Mouse (Mus musculus): ENCODE measurements around the gene Lamc1. TPM values are rescaled to one million over a fixed set of nuclear protein-coding genes. Genes with fewer than 3 reads are reported as not detected.
"Not testable (repeated sequence)": the region's sequence is repeated elsewhere in the genome, so short reads cannot be mapped to it uniquely, and the experiment has no call there.

Gene Lamc1
- polyA plus RNA-seq, 1 experiment, result 15.5 TPM

- no peak for TF ChIP-seq POLR2A (IDR thresholded peaks at IDR 0.05; ENCODE audit: borderline replicate concordance, low read depth, low read length)
- no peak for TF ChIP-seq CTCF (IDR thresholded peaks at IDR 0.05; ENCODE audit: low read depth, low read length)
- Histone ChIP-seq H3K4me3 (ENCODE audit: insufficient read depth, low read length) (no peak overlapping the region), H3K27ac (ENCODE audit: insufficient read depth, low read depth, low read length) (no peak overlapping the region), H3K4me1 (ENCODE audit: control insufficient read depth, insufficient read depth, low read length) (peaks cover 45% of the 10 kb centered on the region)
Measured at GRCm38 (mm10) chr1:153307509-153308178, 24.9 kb downstream of the Lamc1 start.

- H3K4me3 ChIP-seq (ENCODE audit: insufficient read depth, low read length), result not testable (repeated sequence)
- peaks cover 49% of the 10 kb centered on the region for H3K4me1 ChIP-seq (ENCODE audit: control insufficient read depth, insufficient read depth, low read length)
- 0 out of 2 replicates have a peak overlapping the region, but pooled peaks have one; percentile 26 for H3K27ac ChIP-seq (ENCODE audit: insufficient read depth, low read depth, low read length)
Measured at GRCm38 (mm10) chr1:153305728-153306127, 26.9 kb downstream of the Lamc1 start.

- 0 out of 2 replicates have a peak overlapping the region, but pooled peaks have one; percentile 26 for H3K27ac ChIP-seq (ENCODE audit: insufficient read depth, low read depth, low read length)
- not testable (repeated sequence) for H3K4me3 ChIP-seq (ENCODE audit: insufficient read depth, low read length)
- peaks cover 54% of the 10 kb centered on the region for H3K4me1 ChIP-seq (ENCODE audit: control insufficient read depth, insufficient read depth, low read length)
Measured at GRCm38 (mm10) chr1:153305249-153305648, 27.3 kb downstream of the Lamc1 start.

DNA sequence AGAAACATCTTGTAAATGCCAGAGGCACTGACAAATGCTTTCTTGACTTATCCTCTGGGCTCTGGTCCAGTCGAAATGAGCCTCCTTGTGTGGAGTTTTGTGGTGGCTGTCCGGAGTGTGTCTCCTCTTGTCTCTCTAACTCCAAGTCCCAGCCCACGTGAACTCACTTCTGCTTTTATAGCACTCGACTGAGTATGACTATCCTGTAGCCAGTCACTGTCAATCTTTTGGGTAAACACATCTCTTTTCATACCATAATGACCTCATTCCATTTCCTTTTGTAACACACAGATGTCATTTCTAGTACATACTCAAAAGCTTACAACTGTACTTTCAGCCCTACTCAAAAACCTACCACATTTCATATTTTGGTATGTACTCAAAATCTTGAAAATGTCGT is 33.1 kb downstream of the Lamc1 start:
- H3K4me1 ChIP-seq (ENCODE audit: control insufficient read depth, insufficient read depth, low read length), result peaks cover 34% of the 10 kb centered on the region
- H3K27ac ChIP-seq (ENCODE audit: insufficient read depth, low read depth, low read length), result peak overlapping the region; percentile 64
- not testable (repeated sequence) for H3K4me3 ChIP-seq (ENCODE audit: insufficient read depth, low read length)

GRCm38 (mm10) chr1:153297774-153298363 is 34.7 kb downstream of the Lamc1 start:
- not testable (repeated sequence) for H3K4me3 ChIP-seq (ENCODE audit: insufficient read depth, low read length); H3K27ac ChIP-seq (ENCODE audit: insufficient read depth, low read depth, low read length)
- peaks cover 30% of the 10 kb centered on the region for H3K4me1 ChIP-seq (ENCODE audit: control insufficient read depth, insufficient read depth, low read length)

GRCm38 (mm10) chr1:153296035-153296434 is 36.6 kb downstream of the Lamc1 start:
- no peak for TF ChIP-seq CTCF (IDR thresholded peaks at IDR 0.05; ENCODE audit: low read depth, low read length)
- TF ChIP-seq POLR2A (IDR thresholded peaks at IDR 0.05; ENCODE audit: borderline replicate concordance, low read depth, low read length), result no peak
- Histone ChIP-seq H3K4me1 (ENCODE audit: control insufficient read depth, insufficient read depth, low read length) (peaks cover 40% of the 10 kb centered on the region), H3K27ac (ENCODE audit: insufficient read depth, low read depth, low read length) (no peak overlapping the region), H3K4me3 (ENCODE audit: insufficient read depth, low read length) (no peak overlapping the region)

DNA sequence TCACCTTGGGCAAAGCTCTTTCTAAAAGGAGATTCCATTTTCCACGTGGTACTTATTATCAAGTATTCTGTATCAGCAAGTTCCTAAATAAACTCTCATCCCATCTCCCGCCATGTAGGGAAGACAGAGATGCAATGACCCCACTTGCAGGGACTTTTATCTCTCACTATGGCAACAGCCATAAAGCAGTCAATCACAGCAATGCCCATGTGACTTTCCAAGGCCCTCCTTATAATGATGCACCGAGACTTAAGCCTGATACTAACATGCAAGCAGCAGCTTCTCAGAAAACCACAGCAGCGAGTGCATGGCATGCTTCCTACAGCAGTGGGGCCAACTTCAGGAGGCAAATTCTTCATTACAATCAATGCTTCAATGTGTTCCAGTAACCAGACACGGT is 39.7 kb downstream of the Lamc1 start:
- Histone ChIP-seq H3K4me3 (ENCODE audit: insufficient read depth, low read length) (no peak overlapping the region), H3K4me1 (ENCODE audit: control insufficient read depth, insufficient read depth, low read length) (peaks cover 26% of the 10 kb centered on the region), H3K27ac (ENCODE audit: insufficient read depth, low read depth, low read length) (no peak overlapping the region)
- TF ChIP-seq POLR2A (IDR thresholded peaks at IDR 0.05; ENCODE audit: borderline replicate concordance, low read depth, low read length) (no peak), CTCF (IDR thresholded peaks at IDR 0.05; ENCODE audit: low read depth, low read length) (no peak)

- no peak overlapping the region for H3K27ac ChIP-seq (ENCODE audit: insufficient read depth, low read depth, low read length)
- H3K4me1 ChIP-seq (ENCODE audit: control insufficient read depth, insufficient read depth, low read length), result peaks cover 24% of the 10 kb centered on the region
- TF ChIP-seq POLR2A (IDR thresholded peaks at IDR 0.05; ENCODE audit: borderline replicate concordance, low read depth, low read length) (no peak), CTCF (IDR thresholded peaks at IDR 0.05; ENCODE audit: low read depth, low read length) (no peak)
- H3K4me3 ChIP-seq (ENCODE audit: insufficient read depth, low read length), result no peak overlapping the region
Measured at GRCm38 (mm10) chr1:153292202-153292601, 40.4 kb downstream of the Lamc1 start.

DNA sequence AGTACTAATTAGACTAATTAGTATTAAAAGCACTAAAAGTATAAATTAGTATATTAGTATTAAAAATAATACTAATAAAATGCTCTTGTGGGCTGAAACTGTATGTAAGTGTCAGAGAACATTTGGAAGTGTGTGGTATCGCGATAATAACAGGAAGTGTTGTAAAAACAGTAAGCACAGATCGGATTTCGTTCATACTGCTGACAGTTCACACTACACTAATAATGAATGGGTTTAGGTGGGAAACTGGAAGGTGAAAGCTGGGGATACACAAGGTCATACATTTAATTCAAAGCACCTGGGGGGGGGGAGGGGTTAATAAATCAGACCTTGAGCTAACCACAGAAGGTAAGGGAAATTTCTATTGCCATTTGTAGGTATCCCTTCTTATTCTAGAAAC is 41.2 kb downstream of the Lamc1 start:
- TF ChIP-seq CTCF (IDR thresholded peaks at IDR 0.05; ENCODE audit: low read depth, low read length) (no peak), POLR2A (IDR thresholded peaks at IDR 0.05; ENCODE audit: borderline replicate concordance, low read depth, low read length) (no peak)
- H3K4me1 ChIP-seq (ENCODE audit: control insufficient read depth, insufficient read depth, low read length), result peaks cover 24% of the 10 kb centered on the region
- no peak overlapping the region for H3K4me3 ChIP-seq (ENCODE audit: insufficient read depth, low read length)
- no peak overlapping the region for H3K27ac ChIP-seq (ENCODE audit: insufficient read depth, low read depth, low read length)

GRCm38 (mm10) chr1:153288010-153288409 is 44.6 kb downstream of the Lamc1 start:
- no peak overlapping the region for H3K27ac ChIP-seq (ENCODE audit: insufficient read depth, low read depth, low read length)
- TF ChIP-seq CTCF (IDR thresholded peaks at IDR 0.05; ENCODE audit: low read depth, low read length), result no peak
- TF ChIP-seq POLR2A (IDR thresholded peaks at IDR 0.05; ENCODE audit: borderline replicate concordance, low read depth, low read length), result no peak
- H3K4me1 ChIP-seq (ENCODE audit: control insufficient read depth, insufficient read depth, low read length), result peaks cover 20% of the 10 kb centered on the region
- no peak overlapping the region for H3K4me3 ChIP-seq (ENCODE audit: insufficient read depth, low read length)

- Histone ChIP-seq H3K4me1 (ENCODE audit: control insufficient read depth, insufficient read depth, low read length) (peaks cover 18% of the 10 kb centered on the region), H3K4me3 (ENCODE audit: insufficient read depth, low read length) (no peak overlapping the region), H3K27ac (ENCODE audit: insufficient read depth, low read depth, low read length) (no peak overlapping the region)
- TF ChIP-seq CTCF (IDR thresholded peaks at IDR 0.05; ENCODE audit: low read depth, low read length), result no peak
- no peak for TF ChIP-seq POLR2A (IDR thresholded peaks at IDR 0.05; ENCODE audit: borderline replicate concordance, low read depth, low read length)
Measured at GRCm38 (mm10) chr1:153287443-153287842, 45.1 kb downstream of the Lamc1 start.

Measured in bone marrow macrophage, adult 2 months (primary cell).